Mouse (Mus musculus): ENCODE data around the gene Akap10.
"Not testable (repeated sequence)": the region's sequence is repeated elsewhere in the genome, so short reads cannot be mapped to it uniquely, and the experiment has no call there.

The Akap10 gene

DNA sequence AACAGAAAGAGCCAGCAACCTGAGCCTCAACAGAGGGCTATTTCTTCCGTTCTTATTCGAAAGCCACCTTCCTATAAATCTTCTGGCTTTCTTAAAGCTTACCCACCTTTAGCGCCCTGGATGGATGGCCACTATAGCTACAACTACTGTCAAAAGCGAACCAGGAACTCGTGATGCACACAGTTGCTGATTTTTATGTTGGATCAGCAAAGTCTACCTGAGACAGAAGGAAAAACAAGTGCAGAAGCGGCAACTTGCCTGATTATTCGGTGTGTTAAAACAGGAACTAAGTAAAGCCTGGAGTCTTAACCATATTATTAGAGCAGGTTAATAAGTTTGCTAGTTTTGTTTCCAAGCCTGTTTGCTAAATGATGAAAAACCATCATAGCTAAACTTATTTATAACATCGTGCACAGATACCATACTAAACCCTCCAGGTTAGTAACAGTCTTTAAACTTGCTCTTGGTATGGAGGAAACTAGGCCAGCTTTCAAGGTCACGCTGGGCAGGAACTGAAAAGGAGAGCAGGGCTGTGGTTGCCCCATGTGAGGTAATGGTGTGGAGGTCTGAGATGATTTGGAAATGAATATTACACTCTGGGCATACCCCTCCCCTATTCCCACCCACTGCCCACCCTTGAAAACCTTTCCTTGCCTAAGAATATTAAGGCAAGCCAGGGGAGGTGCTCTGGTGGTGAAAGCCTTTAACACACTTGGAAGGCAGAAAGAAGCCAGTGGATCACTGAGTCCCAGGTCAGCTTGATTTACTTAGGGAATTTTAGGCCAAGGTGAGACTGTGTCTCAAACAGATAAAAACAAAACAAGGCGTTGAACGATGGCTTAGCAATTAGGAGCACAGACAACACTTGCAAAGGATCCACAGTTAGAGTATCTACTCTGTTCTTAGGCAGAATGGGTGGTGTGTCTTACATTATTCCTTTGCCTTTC is 861 bp upstream of the Akap10 start:
- DNase-seq (ENCODE audit: low read depth), result peak; percentile 19

DNA sequence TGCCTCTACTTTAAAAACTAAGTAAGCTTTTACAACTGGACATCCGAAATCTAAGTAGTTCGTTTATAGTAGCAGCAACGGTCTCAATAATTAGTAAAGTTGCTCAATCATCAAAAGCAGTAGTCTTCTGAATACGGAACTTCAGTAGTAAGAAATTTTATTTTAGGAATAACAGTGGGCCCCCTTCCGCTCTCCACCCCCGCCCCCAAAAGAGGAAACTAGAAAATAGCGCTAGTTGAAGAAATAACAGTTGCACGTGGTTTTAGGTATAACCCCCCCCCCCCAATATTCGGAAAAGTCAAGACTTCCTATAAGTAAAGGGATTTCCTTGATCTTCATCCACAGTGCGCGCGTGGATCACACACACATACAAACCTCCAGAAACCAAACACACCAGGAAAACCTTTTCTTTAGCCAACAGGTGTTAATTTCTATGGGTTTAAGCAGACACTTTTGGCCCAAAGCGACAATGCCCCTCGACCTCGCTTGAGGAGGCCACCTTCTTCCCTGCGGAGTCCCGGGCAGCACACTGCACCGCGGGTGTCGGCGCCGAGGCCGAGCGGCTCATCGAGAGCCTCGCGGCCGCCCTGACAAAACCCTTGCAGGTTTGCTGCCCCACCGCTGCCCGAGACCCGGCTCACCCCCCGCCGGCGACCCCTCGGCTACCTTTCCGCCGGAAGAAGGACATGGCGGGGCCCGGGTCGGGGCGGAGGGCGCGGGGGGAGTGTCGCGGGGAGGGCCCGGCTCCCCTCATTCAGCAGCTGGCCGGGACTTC is 542 bp downstream of the Akap10 start:
- peak; percentile 13 for DNase-seq (ENCODE audit: low read depth)

DNA sequence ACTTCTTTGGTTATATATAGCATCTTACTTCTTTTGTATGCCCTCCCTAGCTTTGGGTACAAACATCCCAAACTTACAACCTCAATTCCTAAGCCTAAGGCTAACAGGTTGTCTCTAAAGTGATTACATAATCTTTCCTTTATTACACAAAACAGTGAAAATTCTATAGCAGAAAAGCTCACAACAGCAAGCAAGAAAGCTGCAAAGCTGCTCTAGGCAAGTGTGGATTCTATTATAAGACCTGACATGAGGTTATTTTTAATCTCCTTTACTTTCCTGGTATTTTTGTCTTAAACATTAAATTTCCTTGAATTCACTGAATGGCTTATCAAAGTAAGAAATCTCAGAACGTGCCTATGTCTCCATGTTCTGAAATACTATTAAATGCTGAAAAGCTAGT is 6.7 kb downstream of the Akap10 start:
- no peak for DNase-seq (ENCODE audit: low read depth)

DNA sequence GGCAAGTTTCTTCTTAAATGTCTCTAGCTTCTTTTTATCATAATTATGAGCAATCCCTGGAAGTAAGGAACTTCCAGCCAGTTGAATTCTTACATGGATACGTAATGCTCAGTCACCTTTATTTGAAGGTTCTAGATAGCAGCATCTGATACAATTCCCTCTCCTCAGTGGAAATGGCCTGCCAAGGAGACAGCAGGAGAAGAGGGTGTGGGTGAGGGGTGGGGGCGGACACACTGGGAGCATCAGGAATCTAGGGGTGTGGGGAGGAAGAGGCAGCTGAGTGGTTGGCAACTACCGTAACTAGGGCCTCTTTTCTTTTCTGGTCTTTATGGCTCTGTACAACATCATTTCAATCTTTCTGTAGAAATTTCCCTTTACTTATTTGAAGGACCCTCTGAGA is 10.3 kb downstream of the Akap10 start:
- no peak for DNase-seq (ENCODE audit: low read depth)

DNA sequence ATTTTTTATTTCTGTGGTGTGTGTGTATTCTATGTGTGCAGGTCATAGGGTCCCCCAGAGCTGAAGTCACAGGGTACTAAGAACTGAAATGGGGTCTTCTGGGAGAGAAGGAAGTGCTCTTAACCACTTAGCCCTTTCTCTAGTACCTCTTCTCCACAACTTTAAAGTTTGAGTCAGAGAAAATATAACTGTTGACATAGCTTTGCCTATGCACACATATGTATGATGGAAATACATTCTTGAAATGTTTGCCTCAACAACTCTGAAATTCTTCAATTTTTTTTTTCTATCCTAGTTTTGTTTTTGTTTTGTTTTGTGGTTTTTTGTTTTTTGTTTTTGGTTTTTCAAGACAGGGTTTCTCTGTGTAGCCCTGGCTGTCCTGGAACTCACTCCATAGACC is 21.7 kb downstream of the Akap10 start:
- no peak for DNase-seq (ENCODE audit: low read depth)

DNA sequence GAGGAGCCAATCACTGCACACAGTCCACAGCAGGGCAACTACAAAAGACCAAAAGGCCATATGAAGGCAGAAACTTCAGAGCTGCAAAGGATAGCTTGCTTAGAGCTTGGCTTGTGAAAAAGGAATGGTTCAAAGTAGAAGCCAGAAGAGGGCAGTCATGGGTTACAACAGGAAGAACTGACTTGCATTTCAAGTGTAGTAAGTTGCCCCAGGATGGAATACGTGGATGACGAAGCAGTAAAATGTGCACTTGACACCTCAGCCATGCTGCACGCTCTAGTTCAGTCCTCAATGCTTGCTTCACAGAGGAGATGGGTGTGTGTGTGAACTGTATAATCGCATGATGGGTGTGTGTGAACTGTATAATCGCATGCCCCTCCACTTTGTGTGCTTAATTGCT is 47.9 kb downstream of the Akap10 start:
- peak; percentile 13 for DNase-seq (ENCODE audit: low read depth)

DNA sequence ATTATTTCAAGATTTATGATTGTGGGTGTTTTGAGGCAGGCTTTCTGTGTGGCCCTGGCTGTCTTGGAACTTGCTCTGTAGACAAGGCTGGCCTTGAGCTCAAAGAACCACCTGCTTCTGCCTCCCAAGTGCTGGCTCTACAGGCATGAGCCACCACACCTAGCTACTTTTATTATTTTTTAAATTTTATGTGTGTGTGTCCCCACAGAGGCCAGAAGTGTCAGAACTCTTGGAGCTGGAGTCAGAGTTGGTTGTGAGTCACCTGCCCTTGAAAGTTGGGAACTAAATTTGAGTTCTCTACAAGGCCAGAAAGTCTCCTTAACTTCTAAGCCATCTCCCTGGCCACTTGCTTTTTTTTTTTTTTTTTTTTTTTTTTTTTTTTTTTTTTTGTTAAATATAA is 50.1 kb downstream of the Akap10 start:
- DNase-seq (ENCODE audit: low read depth), result no peak

DNA sequence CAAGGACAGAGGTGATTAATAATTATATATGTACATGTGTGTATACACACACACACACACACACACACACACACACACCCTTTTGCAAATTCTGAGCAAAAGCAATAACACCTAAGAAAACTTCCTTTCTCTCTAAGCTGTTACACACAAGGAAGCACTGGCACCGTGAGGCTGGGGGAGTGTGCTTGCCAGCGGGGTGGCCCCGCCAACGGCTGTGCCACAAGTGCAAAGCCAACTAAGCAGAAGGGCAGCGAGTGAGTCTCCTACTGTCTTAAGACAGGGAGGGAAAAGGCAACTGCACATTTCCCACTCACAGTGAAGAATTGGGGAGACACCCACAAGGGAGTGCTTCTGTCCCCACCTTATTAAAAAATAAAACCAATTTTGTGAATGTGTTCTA is 58.2 kb downstream of the Akap10 start:
- DNase-seq (ENCODE audit: low read depth), result no peak

DNA sequence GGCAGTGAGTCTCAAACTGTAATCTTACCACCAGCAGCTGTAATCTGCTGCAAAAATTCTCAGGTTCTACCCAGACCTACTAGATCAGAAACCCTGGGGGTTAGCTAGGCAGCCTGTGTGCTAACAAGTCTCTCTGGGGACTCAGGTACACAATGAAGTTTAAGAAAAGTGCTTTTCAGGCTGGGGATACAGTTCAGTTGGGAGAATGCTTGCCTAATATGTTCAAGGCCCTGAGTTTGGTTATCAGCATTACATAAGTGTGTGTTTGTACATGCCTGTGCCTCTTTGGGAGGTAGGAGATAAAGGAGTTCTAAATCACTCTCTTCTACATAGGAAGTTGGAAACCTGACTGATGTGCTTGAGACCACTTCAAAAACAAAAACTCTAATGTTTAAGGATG is 63.2 kb downstream of the Akap10 start:
- no peak for DNase-seq (ENCODE audit: low read depth)

DNA sequence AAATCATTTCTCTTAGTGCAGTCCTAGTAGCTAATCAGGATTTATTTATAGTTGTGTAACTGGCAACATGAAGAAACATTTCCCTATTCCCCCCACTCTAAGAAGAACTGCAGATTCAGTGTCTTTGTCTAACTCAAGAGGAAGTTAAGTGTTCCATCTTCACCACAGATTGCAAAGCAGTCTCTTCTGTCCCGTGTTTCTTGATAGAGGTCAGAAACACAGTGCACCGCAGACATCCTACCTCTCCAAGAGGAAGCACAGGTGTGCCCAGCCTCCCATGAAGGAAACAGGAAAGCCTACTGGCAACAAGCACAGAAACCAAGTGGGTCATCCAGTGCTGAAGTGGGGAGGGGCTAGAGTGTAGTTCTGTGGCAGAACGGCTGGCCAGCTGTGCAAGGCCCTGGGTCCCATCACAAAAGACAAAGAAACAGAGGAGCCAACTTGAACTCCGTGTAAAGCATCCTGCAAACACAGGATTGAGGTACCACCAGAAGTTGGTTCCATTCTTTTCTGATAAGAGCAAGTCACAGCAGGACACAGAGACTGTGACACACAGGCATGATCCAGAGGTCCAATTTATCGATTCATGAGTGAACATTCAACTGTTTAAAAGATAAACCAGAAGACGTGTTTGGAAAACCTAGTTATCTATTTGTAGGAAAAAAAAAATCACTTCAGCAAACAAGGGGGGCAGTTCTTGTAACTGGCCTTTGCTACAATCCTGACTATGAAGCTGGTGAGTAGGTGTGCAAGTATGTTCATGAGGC is 68.1 kb downstream of the Akap10 start:
- no peak for DNase-seq (ENCODE audit: low read depth)

DNA sequence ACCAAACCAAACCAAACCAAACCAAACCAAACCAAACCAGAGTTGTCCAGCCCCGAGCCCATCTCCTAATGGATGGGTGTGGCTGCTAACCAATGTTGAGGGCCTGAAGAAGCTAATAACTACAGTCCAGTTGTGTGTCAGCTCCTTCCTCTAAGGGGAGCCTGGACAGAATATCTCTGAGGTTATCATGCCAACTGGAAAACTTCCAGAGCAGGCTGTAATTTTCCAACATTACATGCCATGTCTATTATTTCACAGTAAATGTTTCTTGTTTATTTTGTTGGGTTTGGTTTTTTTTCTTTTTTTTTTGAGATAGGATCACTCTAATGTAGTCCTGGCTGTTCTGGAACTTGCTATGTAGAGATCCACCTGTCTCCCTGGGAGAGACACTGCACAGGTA is 70.7 kb downstream of the Akap10 start:
- DNase-seq (ENCODE audit: low read depth), result no peak

DNA sequence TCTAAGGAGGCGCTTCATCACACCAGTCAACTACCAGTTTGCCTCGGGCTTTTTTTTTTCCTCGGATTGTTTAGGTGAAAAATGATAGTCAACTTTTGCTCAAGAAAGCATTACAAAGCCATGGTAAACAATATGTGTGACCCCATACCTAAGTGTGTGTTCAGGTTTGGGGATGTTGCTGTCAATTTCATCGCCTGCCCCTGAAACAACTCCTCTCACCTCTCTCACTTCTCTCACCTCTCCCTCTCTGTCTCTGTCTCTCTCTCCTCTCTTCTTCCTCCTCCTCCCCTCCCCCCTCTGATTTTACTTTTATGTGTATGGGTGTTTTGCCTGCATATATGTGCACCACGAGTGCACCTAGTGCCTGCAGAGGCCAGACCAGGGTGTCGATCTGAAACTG is 74.5 kb downstream of the Akap10 start:
- DNase-seq (ENCODE audit: low read depth), result no peak

DNA sequence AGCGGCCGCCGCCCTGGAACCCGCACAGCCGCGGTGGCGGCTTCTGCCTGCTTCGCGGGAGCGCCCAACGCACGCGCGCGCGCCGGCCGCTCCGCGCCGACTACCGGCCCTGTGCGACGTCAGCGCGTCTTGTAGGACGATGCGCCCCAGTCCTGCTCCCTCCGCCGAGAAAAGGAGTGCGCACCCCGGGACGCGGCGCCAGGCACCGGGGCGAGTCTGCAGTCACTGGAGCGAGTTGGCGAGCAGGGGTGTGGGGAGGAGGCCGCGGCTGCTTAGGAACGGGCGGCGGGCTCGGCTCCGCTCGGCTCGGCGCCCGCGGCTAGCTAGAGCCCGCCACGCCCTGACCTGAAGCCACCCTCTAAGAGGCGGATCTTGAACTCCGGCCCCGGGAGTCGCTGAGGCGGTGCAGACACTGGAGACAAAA is 75.1 kb downstream of the Akap10 start, which contains the start of gene Ulk2:
TSS of gene Ulk2 (minus strand) at position 86 of the 424 bp plus-strand sequence.
- DNase-seq (ENCODE audit: low read depth), result peak; percentile 56

DNA sequence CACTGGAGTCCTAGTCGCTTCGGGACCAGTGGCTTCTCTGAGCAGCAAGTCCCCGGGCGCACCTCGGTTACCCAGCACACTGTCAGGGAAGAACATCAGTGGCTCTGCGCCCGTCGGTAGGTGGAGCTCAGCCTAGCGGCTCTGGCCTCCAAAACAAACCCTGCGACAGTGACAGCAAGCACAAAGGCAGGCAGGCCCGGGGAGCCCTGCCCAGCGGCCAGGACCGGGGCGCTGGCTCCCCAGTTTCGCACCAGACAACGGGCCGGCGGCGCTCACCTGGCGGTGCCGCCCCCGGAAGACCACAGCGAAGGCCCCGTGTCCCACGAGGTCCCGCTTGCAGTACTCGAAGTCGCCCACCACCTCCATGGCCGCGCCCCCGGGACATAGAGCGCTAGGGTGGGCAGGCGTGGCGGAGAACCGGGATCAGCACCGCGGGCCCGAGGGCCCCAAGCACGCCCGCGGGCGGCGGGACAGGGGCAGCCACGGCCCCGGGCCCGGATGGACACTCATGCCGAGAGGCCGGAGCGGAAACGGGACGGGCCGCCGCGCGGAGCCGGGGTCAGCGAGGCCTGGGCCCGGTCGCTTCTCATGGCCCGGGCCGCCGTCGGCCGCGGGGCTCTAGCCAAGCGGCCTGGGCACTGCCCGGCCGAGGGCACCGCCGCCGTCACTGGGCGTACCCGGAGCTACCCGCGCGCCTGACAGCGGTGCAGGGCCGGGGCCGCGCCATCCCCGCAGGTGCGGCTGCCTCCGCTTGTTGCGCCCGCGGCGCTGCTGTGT is 75.7 kb downstream of the Akap10 start:
- peak; percentile 72 for DNase-seq (ENCODE audit: low read depth)

DNA sequence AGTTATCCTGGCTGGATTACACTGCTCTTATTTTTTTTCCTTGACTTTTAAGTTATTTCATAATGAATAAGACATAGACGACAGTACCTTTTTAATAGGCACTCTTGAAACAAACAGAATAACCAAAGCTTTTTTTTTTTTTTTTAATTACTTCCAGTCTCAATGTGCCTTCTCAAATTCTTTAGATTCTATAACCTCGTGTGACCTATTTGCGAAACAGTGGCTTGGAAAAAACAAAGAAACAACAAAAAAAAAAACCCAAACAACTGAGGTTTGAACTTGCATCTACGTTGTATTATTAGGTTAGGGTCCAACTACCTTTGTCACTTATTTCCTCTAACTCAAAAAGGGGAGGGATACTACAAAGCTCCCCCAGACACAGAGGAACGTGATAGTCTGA is 76.4 kb downstream of the Akap10 start:
- DNase-seq (ENCODE audit: low read depth), result no peak

DNA sequence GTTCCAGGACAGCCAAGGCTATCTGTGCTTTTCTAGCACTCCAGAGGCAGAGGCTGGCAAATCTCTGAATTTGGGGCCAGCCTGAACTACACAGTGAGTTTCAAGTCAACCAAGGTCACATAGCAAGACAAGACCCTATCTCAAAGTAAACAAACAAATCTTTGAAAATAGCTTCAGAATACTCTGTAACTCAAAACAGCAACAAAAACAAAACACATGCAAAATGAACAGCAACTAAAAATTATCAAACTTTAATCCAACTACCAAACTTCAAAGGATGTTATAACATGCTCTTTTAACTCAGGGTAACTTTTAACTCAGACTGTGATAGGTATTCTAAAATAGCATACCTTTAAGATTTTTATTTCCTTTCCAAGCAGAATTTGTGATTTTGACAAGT is 77.1 kb downstream of the Akap10 start:
- DNase-seq (ENCODE audit: low read depth), result no peak

DNA sequence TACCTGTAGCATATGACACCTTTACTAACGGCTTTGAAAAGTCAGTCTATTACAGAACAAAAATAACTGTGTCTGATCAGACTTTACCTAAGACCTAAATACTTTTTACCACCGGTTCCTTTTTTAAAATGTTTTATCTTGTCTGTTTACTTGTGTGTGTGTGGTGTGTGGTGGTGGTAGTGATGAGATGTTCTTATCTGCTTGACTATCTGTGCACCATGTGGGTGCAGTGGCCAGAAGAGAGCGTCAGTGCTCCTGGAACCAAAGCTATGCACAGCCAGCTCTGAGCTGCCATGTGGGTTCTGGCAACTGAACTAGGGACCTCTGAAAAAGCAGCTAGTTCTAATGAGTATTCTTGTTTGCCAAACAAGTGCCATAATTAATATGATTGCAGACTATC is 78.9 kb downstream of the Akap10 start:
- DNase-seq (ENCODE audit: low read depth), result no peak

DNA sequence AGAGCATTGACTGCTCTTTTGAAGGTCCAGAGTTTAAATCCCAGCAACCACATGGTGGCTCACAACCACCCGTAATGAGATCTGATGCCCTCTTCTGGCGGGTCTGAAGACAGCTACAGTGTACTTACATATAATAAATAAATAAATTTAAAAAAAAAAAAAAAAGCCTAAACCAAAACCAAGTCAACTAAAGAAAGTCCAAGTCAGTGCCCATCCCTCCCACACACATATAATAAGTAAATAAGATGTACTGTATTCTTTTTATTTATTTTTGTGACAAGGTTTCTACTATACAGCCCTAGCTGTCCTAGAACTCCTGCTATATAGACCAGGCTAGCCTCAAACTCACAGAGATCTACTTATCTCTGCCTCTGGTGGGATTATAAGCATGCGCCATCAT is 89.4 kb downstream of the Akap10 start:
- DNase-seq (ENCODE audit: low read depth), result not testable (repeated sequence)

DNA sequence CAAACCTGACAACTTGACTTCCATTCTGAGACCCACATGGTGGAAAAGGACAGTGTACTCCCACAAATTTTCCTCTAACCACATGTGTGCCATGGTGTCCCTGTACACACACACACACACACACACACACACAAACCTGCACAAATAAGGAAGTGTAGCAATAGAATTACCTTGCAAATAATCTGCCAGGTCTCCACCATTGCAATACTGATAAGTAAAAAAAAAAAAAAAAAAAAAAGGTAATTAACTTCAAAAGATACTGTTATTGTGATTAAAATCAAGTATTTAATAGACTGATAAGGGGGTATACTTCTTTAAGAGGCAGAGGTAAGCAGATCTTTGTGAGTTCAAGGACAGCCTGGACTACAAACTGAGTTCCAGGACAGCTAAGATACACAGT is 90.1 kb downstream of the Akap10 start:
- no peak for DNase-seq (ENCODE audit: low read depth)

DNA sequence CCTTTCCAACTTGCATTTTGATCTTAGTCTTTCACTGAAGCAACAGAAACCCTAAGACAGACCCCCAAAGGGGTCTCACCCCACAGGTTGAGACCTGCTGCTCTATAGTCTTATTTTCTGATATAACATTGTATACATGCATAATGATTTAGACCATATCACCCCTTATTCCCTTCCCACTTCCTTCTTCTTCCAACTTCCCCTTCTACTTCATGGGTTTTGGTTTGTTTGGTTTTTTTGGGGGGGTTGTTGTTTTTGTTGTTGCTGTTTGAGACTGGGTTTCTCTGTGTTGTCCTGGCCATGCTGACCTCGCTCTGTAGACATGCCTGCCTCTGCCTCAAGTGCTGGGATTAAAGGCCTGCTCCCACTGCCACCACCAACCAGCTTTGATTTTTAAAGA is 90.9 kb downstream of the Akap10 start:
- no peak for DNase-seq (ENCODE audit: low read depth)

Measured in c-Kit-positive CD71-positive TER-119-negative erythroid progenitor cells, embryonic 14.5 days (primary cell).